Mouse (Mus musculus): ENCODE measurements around the gene Cdk19. TPM values are rescaled to one million over a fixed set of nuclear protein-coding genes. Genes with fewer than 3 reads are reported as not detected.

Gene Cdk19
- polyA plus RNA-seq, 1 experiment = 18.2 TPM

- H3K27ac ChIP-seq (ENCODE audit: control insufficient read depth, insufficient read depth, low read depth, low read length, poor library complexity) = no peak overlapping the region
- 17% methylated on average over 6 of the region's 6 CpGs for WGBS
- H3K4me1 ChIP-seq (ENCODE audit: control insufficient read depth, insufficient read depth, low read length) = no peaks in the 10 kb centered on the region; the same call in 1 of the 2 replicates
- H3K4me3 ChIP-seq (replicated peaks; ENCODE audit: control insufficient read depth, low read depth, low read length) = no peak overlapping the region
- TF ChIP-seq CTCF (IDR thresholded peaks at IDR 0.05; ENCODE audit: control insufficient read depth, insufficient read depth, low read length) (no peak), POLR2A (IDR thresholded peaks at IDR 0.05; ENCODE audit: borderline replicate concordance, control insufficient read depth, low read depth, low read length) (no peak)
Measured at GRCm38 (mm10) chr10:40489086-40489796, 149.9 kb downstream of the Cdk19 start.

GRCm38 (mm10) chr10:40491131-40491530, 151.8 kb downstream of the Cdk19 start:
- TF ChIP-seq CTCF (IDR thresholded peaks at IDR 0.05; ENCODE audit: control insufficient read depth, insufficient read depth, low read length) (no peak), POLR2A (IDR thresholded peaks at IDR 0.05; ENCODE audit: borderline replicate concordance, control insufficient read depth, low read depth, low read length) (no peak)
- Histone ChIP-seq H3K4me3 (replicated peaks; ENCODE audit: control insufficient read depth, low read depth, low read length) (no peak overlapping the region), H3K4me1 (ENCODE audit: control insufficient read depth, insufficient read depth, low read length) (no peaks in the 10 kb centered on the region; the same call in 1 of the 2 replicates), H3K27ac (ENCODE audit: control insufficient read depth, insufficient read depth, low read depth, low read length, poor library complexity) (no peak overlapping the region)
- 91% methylated on average over 7 of the region's 7 CpGs for WGBS

GRCm38 (mm10) chr10:40491748-40492147, 152.4 kb downstream of the Cdk19 start:
- no peak overlapping the region for H3K27ac ChIP-seq (ENCODE audit: control insufficient read depth, insufficient read depth, low read depth, low read length, poor library complexity)
- no peaks in the 10 kb centered on the region; the same call in 1 of the 2 replicates for H3K4me1 ChIP-seq (ENCODE audit: control insufficient read depth, insufficient read depth, low read length)
- H3K4me3 ChIP-seq (replicated peaks; ENCODE audit: control insufficient read depth, low read depth, low read length) = no peak overlapping the region
- 83% methylated on average over 10 of the region's 10 CpGs for WGBS
- TF ChIP-seq CTCF (IDR thresholded peaks at IDR 0.05; ENCODE audit: control insufficient read depth, insufficient read depth, low read length) = no peak
- no peak for TF ChIP-seq POLR2A (IDR thresholded peaks at IDR 0.05; ENCODE audit: borderline replicate concordance, control insufficient read depth, low read depth, low read length)

- no peak overlapping the region for H3K27ac ChIP-seq (ENCODE audit: control insufficient read depth, insufficient read depth, low read depth, low read length, poor library complexity)
- TF ChIP-seq CTCF (IDR thresholded peaks at IDR 0.05; ENCODE audit: control insufficient read depth, insufficient read depth, low read length) = no peak
- TF ChIP-seq POLR2A (IDR thresholded peaks at IDR 0.05; ENCODE audit: borderline replicate concordance, control insufficient read depth, low read depth, low read length) = no peak
- peaks cover 9% of the 10 kb centered on the region for H3K4me1 ChIP-seq (ENCODE audit: control insufficient read depth, insufficient read depth, low read length)
- no peak overlapping the region for H3K4me3 ChIP-seq (replicated peaks; ENCODE audit: control insufficient read depth, low read depth, low read length)
- WGBS = 71% methylated on average over 9 of the region's 9 CpGs
Measured at GRCm38 (mm10) chr10:40494181-40495162, 155.1 kb downstream of the Cdk19 start.

GRCm38 (mm10) chr10:40497301-40498041, 158.1 kb downstream of the Cdk19 start:
- TF ChIP-seq CTCF (IDR thresholded peaks at IDR 0.05; ENCODE audit: control insufficient read depth, insufficient read depth, low read length) = no peak
- no peak for TF ChIP-seq POLR2A (IDR thresholded peaks at IDR 0.05; ENCODE audit: borderline replicate concordance, control insufficient read depth, low read depth, low read length)
- 4% methylated on average over 9 of the region's 9 CpGs for WGBS
- Histone ChIP-seq H3K4me3 (replicated peaks; ENCODE audit: control insufficient read depth, low read depth, low read length) (no peak overlapping the region), H3K27ac (ENCODE audit: control insufficient read depth, insufficient read depth, low read depth, low read length, poor library complexity) (peak overlapping the region; percentile 63), H3K4me1 (ENCODE audit: control insufficient read depth, insufficient read depth, low read length) (peaks cover 9% of the 10 kb centered on the region)

- Histone ChIP-seq H3K4me1 (ENCODE audit: control insufficient read depth, insufficient read depth, low read length) (peaks cover 9% of the 10 kb centered on the region), H3K4me3 (replicated peaks; ENCODE audit: control insufficient read depth, low read depth, low read length) (no peak overlapping the region), H3K27ac (ENCODE audit: control insufficient read depth, insufficient read depth, low read depth, low read length, poor library complexity) (peak overlapping the region; percentile 45; the same call in 1 of the 2 replicates)
- no peak for TF ChIP-seq POLR2A (IDR thresholded peaks at IDR 0.05; ENCODE audit: borderline replicate concordance, control insufficient read depth, low read depth, low read length)
- TF ChIP-seq CTCF (IDR thresholded peaks at IDR 0.05; ENCODE audit: control insufficient read depth, insufficient read depth, low read length) = no peak
- 51% methylated on average over 4 of the region's 4 CpGs for WGBS
Measured at GRCm38 (mm10) chr10:40498426-40498825, 159.1 kb downstream of the Cdk19 start.

GRCm38 (mm10) chr10:40499314-40500252, 160.2 kb downstream of the Cdk19 start:
- 8% methylated on average over 18 of the region's 18 CpGs for WGBS
- Histone ChIP-seq H3K27ac (ENCODE audit: control insufficient read depth, insufficient read depth, low read depth, low read length, poor library complexity) (peak overlapping the region; percentile 78), H3K4me1 (ENCODE audit: control insufficient read depth, insufficient read depth, low read length) (peaks cover 9% of the 10 kb centered on the region), H3K4me3 (replicated peaks; ENCODE audit: control insufficient read depth, low read depth, low read length) (peak overlapping the region; percentile 27)
- TF ChIP-seq CTCF (IDR thresholded peaks at IDR 0.05; ENCODE audit: control insufficient read depth, insufficient read depth, low read length) (no peak), POLR2A (IDR thresholded peaks at IDR 0.05; ENCODE audit: borderline replicate concordance, control insufficient read depth, low read depth, low read length) (no peak)

All from bone marrow, adult 2 months (tissue).